Mouse (Mus musculus): ENCODE data around the gene Adh7. TPM values are rescaled to one million over a fixed set of nuclear protein-coding genes. Genes with fewer than 3 reads are reported as not detected.

The Adh7 gene
- total and polyA plus RNA-seq, 3 experiments: not detected

DNA sequence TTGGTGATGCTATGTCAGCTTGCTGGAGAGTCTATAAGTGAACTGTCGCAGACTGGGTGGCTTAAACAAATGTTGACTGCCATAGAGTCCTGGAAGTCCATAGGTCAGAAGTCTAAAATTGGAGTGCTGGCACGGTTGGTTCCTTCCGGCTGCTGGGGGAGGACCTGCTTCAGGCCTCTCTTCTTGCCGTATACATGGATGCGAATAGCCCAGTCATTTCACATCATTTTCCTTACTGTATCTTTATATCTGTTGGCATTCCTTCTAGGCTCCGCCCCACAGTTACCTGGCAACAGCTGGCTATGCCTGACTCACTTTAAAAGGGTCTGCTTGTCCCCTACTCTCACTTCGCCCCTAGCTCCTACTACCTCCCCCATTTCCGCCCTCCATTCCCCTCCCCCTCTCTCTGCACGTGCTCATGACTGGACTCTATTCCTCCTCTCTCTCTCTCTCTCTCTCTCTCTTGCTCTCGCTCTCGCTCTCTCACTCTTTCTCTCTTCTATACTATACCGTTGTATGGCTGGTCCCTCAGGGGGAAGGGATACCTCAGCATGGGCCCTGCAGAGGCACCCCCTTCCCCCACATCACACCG is 6.9 kb downstream of the Adh7 start:
- DNase-seq (ENCODE audit: low read depth, low spot score): no peak
- no peaks in the 10 kb centered on the region for H3K4me1 ChIP-seq (ENCODE audit: control insufficient read depth in 1 of 2, insufficient read depth in 2 of 2, low read length in 2 of 2)
- TF ChIP-seq EP300 (IDR thresholded peaks at IDR 0.05; ENCODE audit: low read depth in 1 of 2, low read length in 2 of 2) (no peak), ELF1 (IDR thresholded peaks at IDR 0.05; ENCODE audit: low read depth, low read length) (no peak), KAT2A (conservative IDR thresholded peaks at IDR 0.05; ENCODE audit: low read depth, low read length) (no peak)

GRCm38 (mm10) chr3:138225331-138225730 is 7.8 kb downstream of the Adh7 start:
- H3K27ac ChIP-seq (ENCODE audit: control insufficient read depth, low read depth, low read length): no peak overlapping the region
- H3K36me3 ChIP-seq (ENCODE audit: control insufficient read depth in 1 of 2, insufficient read depth in 2 of 2, low read length in 2 of 2): no peaks in the 10 kb centered on the region
- no peaks in the 10 kb centered on the region for H3K9me3 ChIP-seq (replicated peaks; ENCODE audit: insufficient read depth, low read length)
- DNase-seq (ENCODE audit: low read depth, low spot score): no peak
- no peak overlapping the region for H3K9ac ChIP-seq (ENCODE audit: control insufficient read depth, low read depth, low read length, poor library complexity, severe bottlenecking)
- no peak for TF ChIP-seq SMC3 (IDR thresholded peaks at IDR 0.05; ENCODE audit: low read depth, low read length)
- no peak for TF ChIP-seq ZNF384 (IDR thresholded peaks at IDR 0.05; ENCODE audit: low read depth, low read length)
- no peak for TF ChIP-seq CHD1 (IDR thresholded peaks at IDR 0.05; ENCODE audit: low read depth, low read length)
- no peak for TF ChIP-seq EP300 (IDR thresholded peaks at IDR 0.05; ENCODE audit: low read depth in 1 of 2, low read length in 2 of 2)
- TF ChIP-seq ZC3H11A (IDR thresholded peaks at IDR 0.05; ENCODE audit: low read depth, low read length): no peak
- TF ChIP-seq ETS1 (IDR thresholded peaks at IDR 0.05; ENCODE audit: low read depth, low read length): no peak
- no peak for TF ChIP-seq NRF1 (IDR thresholded peaks at IDR 0.05; ENCODE audit: insufficient read depth, low read depth, low read length, poor library complexity, severe bottlenecking)
- no peak for TF ChIP-seq MYB (IDR thresholded peaks at IDR 0.05; ENCODE audit: low read depth, low read length)
- no peak for TF ChIP-seq RAD21 (IDR thresholded peaks at IDR 0.05; ENCODE audit: low read depth, low read length)
- no peak for TF ChIP-seq ELF1 (IDR thresholded peaks at IDR 0.05; ENCODE audit: low read depth, low read length)
- no peak for TF ChIP-seq GABPA (IDR thresholded peaks at IDR 0.05; ENCODE audit: low read depth, low read length)
- TF ChIP-seq CTCF (IDR thresholded peaks at IDR 0.05 in 2 of 3, conservative IDR thresholded peaks at IDR 0.05 in 1 of 3; ENCODE audit: control insufficient read depth in 1 of 3, insufficient read depth in 1 of 3, low read depth in 2 of 3, low read length in 3 of 3, poor library complexity in 1 of 3, severe bottlenecking in 1 of 3): no peak
- TF ChIP-seq JUND (IDR thresholded peaks at IDR 0.05; ENCODE audit: low read depth, low read length): no peak
- TF ChIP-seq E2F4 (IDR thresholded peaks at IDR 0.05; ENCODE audit: borderline replicate concordance, low read depth, low read length): no peak
- H3K4me3 ChIP-seq (ENCODE audit: control insufficient read depth in 1 of 2, insufficient read depth in 1 of 2, low read depth in 2 of 2, low read length in 2 of 2): no peak overlapping the region
- H3K79me2 ChIP-seq (ENCODE audit: control insufficient read depth, insufficient read depth, low read length, poor library complexity): no peaks in the 10 kb centered on the region
- H3K4me1 ChIP-seq (ENCODE audit: control insufficient read depth in 1 of 2, insufficient read depth in 2 of 2, low read length in 2 of 2): no peaks in the 10 kb centered on the region
- H3K27me3 ChIP-seq (ENCODE audit: control insufficient read depth in 1 of 2, insufficient read depth in 2 of 2, low read length in 2 of 2): peaks cover 10 to 12% of the 10 kb centered on the region in 2 experiments

More for the DNA sequence above, 6.9 kb downstream of the Adh7 start:
- no peaks in the 10 kb centered on the region for H3K9me3 ChIP-seq (replicated peaks; ENCODE audit: insufficient read depth, low read length)
- no peak overlapping the region for H3K9ac ChIP-seq (ENCODE audit: control insufficient read depth, low read depth, low read length, poor library complexity, severe bottlenecking)
- no peaks in the 10 kb centered on the region for H3K79me2 ChIP-seq (ENCODE audit: control insufficient read depth, insufficient read depth, low read length, poor library complexity)
- H3K36me3 ChIP-seq (ENCODE audit: control insufficient read depth in 1 of 2, insufficient read depth in 2 of 2, low read length in 2 of 2): no peaks in the 10 kb centered on the region
- no peak overlapping the region for H3K4me3 ChIP-seq (ENCODE audit: control insufficient read depth in 1 of 2, insufficient read depth in 1 of 2, low read depth in 2 of 2, low read length in 2 of 2)
- H3K27ac ChIP-seq (ENCODE audit: control insufficient read depth, low read depth, low read length): no peak overlapping the region
- peaks cover 8 to 10% of the 10 kb centered on the region in 2 experiments for H3K27me3 ChIP-seq (ENCODE audit: control insufficient read depth in 1 of 2, insufficient read depth in 2 of 2, low read length in 2 of 2)
